Mouse (Mus musculus): ENCODE measurements at regions not wholly inside any gene's neighbourhood (a gene's known extent, or its start where the extent isn't known, plus 50 kb on each side); places are given as distances from the start of the nearest gene placed in this dataset.
"Not testable (repeated sequence)": the region's sequence is repeated elsewhere in the genome, so short reads cannot be mapped to it uniquely, and the experiment has no call there.

DNA sequence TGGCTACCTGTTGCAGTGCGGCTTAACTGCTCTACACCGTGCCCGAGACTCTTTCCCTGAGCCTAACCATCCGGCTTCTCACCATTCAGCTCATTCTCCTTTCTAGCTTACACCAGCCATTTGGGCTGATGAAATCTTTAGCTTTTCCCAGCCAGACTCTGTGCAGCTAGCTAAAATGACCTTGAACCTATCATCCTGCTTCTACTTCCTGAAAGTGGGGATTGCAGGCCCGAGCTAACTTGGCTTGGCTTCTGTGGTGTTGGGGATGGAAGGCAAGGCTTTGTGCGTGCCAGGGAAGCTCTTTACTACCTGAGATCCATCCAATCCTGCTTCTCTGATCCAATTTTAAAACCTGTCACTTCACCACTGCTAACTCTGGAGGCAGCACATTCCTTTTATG lies 128.3 kb downstream of the Kcnrg start:
- no peak for ATAC-seq (ENCODE audit: insufficient number of reproducible peaks, low FRiP score, low TSS enrichment, low read depth)
- WGBS = 72% methylated on average over 6 of the region's 6 CpGs
- H3K4me2 ChIP-seq = no peak overlapping the region
- H3K36me3 ChIP-seq = no peaks in the 10 kb centered on the region
- peaks cover 10% of the 10 kb centered on the region for H3K4me1 ChIP-seq
- H3K4me3 ChIP-seq = no peak overlapping the region
- no peak overlapping the region for H3K27ac ChIP-seq
- H3K9me3 ChIP-seq = no peaks in the 10 kb centered on the region
- no peak overlapping the region for H3K9ac ChIP-seq
- H3K27me3 ChIP-seq = no peaks in the 10 kb centered on the region

DNA sequence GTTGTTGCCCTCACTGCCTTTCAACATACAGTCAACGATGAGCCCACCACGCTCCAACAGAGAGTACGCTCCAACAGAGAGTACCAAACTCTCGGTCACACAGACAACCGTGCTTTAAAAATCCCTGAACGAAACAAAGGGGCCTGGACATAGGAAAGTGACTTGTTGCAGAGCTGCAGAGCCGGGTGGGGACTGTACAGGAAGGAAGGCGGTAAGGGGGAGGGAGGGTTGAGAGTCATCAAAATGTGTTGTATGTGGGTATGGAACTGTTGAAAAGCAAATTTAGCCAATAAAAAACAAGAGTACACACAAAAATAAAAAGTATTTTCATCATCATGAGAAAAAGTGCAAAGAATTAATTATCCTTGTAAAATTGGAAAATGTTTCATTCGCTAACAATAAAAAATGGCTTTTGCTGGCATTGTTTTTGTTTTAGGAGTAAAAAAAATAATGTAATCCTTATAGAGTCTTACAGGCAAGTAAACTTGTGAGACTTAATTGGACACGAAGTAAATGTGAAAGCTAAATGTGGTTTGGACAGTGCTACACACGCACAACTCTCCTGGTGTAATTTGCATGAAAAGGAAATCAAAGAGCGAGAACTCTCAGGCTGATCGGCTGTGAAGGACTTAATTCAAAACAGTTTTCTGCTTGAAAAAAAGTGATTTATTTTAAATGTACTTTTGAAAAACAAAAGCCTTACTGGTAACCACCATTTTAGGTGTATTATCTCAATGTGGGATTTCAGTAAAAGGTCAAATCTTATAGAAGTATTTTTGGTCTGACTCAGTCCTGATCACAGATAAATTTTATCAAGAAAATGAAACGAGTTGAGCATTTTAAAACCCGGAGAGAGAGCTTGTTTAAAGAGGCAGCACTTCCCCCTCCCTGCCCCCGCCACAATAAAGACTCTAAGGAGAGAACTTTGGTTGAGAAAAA lies 129.4 kb downstream of the Kcnrg start:
- Histone ChIP-seq H3K4me3 (no peak overlapping the region), H3K9ac (no peak overlapping the region), H3K36me3 (no peaks in the 10 kb centered on the region), H3K4me1 (peaks cover 10% of the 10 kb centered on the region), H3K27me3 (no peaks in the 10 kb centered on the region), H3K27ac (no peak overlapping the region), H3K4me2 (no peak overlapping the region), H3K9me3 (no peaks in the 10 kb centered on the region)
- no peak for ATAC-seq (ENCODE audit: insufficient number of reproducible peaks, low FRiP score, low TSS enrichment, low read depth)
- WGBS = 28% methylated on average over 16 of the region's 16 CpGs

DNA sequence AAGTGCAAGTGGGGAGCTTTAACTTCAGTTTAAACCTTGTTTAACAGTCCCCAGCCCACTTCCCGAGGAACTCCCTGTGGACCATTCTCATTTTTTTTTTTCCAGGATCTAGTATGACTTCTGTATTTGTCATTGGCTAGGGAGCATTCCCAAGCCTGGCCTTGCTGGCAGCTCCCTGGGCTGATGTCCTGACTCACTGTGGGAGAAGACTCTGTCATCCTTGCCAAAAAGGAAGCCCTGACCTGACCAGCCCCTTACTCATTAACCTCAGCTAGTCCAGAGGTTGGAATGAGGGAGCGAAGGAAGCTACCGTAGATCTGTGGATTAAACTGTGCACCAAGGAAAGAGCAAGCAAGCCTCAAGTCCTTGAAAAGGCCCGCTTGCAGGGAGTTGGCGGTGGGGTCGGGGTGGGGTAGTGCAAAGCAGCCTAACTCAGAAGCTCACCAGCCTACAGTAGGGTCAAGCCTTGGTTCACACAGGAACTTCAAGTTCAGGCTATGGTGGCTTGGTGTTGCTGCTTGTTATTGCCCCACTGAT lies 130.3 kb downstream of the Kcnrg start:
- Histone ChIP-seq H3K27ac (no peak overlapping the region), H3K4me2 (no peak overlapping the region)
- no peak for ATAC-seq (ENCODE audit: insufficient number of reproducible peaks, low FRiP score, low TSS enrichment, low read depth)

DNA sequence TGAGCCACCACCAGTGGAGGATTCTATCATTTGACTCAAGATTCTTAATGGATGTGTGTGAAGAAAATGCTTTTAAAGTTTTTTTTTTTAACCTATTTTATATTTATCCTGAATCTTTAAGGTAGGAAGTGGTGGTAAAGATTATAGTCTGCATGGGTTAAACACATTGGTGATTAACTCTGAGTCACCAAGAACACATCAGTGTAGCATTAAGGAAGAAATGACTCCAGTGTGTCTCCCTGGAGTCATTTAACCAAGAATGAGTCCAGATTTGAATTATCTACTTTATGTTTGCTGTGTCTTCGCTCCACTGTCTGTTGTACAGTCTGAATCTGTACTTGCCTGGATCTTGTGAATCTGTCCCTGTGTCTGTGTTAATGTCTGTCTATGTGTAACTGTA lies 132.2 kb downstream of the Kcnrg start:
- H3K27ac ChIP-seq = no peak overlapping the region
- H3K4me3 ChIP-seq = no peak overlapping the region
- H3K9me3 ChIP-seq = no peaks in the 10 kb centered on the region
- ATAC-seq (ENCODE audit: insufficient number of reproducible peaks, low FRiP score, low TSS enrichment, low read depth) = no peak
- no peak overlapping the region for H3K4me2 ChIP-seq
- WGBS = 84% methylated on average over 1 of the region's 1 CpGs
- no peak overlapping the region for H3K9ac ChIP-seq
- H3K36me3 ChIP-seq = no peaks in the 10 kb centered on the region
- H3K4me1 ChIP-seq = peaks cover 10% of the 10 kb centered on the region
- H3K27me3 ChIP-seq = no peaks in the 10 kb centered on the region

More for the DNA sequence above, 130.3 kb downstream of the Kcnrg start:
- H3K4me3 ChIP-seq = no peak overlapping the region
- no peaks in the 10 kb centered on the region for H3K9me3 ChIP-seq
- no peaks in the 10 kb centered on the region for H3K27me3 ChIP-seq
- H3K4me1 ChIP-seq = peaks cover 10% of the 10 kb centered on the region
- WGBS = 73% methylated on average over 6 of the region's 6 CpGs
- H3K36me3 ChIP-seq = no peaks in the 10 kb centered on the region
- H3K9ac ChIP-seq = no peak overlapping the region

DNA sequence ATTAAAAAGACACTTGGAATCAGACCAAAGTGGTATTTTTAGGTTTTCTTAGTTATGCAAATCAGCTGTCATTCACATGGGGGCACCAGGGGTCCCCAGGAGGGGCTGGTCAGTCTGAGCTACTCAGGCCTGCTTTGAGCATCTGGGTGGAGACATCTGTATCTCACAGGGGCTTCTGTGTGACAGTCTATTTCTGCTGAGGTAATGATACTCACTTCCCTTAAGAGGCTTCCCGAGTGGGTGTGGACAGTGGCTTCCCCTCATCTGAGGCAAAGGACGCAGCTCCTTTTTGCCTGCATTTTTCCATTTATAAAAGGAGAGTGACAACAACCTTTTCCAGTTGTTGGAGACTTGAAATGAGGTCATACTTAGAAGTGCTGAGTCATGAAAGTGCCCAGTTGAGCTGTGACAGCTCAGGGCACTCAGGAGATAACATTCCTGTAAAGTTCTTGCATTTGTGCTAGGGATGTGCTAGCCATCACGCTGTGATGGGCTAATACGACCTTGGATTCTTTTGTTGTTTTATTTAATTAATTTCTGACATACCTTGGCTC lies 136.7 kb downstream of the Kcnrg start:
- no peak overlapping the region for H3K4me3 ChIP-seq
- H3K9me3 ChIP-seq = no peaks in the 10 kb centered on the region
- H3K9ac ChIP-seq = no peak overlapping the region
- H3K27me3 ChIP-seq = no peaks in the 10 kb centered on the region
- no peaks in the 10 kb centered on the region for H3K4me1 ChIP-seq
- H3K4me2 ChIP-seq = no peak overlapping the region
- 45% methylated on average over 4 of the region's 4 CpGs for WGBS
- H3K36me3 ChIP-seq = no peaks in the 10 kb centered on the region
- no peak for ATAC-seq (ENCODE audit: insufficient number of reproducible peaks, low FRiP score, low TSS enrichment, low read depth)
- H3K27ac ChIP-seq = no peak overlapping the region

DNA sequence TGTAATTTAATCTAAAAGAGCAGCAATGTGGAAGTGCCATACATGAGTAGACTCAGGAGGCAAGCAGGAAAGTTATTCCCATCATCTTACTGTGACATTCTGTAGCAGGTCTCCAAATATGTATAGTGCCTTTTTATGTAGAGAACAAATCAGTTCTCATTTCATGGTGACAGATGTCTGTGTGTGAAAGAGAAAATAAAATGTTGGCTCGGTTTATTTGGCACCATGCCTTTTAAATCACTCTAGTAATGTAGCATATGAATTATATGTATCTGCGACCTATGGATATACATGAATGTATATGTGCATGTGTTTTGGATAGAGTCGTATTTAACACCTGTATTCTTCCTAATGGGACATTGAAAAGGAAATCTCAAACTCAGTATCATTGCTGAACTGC lies 146.2 kb downstream of the Kcnrg start:
- H3K9ac ChIP-seq = no peak overlapping the region
- WGBS = 70% methylated on average over 3 of the region's 3 CpGs

DNA sequence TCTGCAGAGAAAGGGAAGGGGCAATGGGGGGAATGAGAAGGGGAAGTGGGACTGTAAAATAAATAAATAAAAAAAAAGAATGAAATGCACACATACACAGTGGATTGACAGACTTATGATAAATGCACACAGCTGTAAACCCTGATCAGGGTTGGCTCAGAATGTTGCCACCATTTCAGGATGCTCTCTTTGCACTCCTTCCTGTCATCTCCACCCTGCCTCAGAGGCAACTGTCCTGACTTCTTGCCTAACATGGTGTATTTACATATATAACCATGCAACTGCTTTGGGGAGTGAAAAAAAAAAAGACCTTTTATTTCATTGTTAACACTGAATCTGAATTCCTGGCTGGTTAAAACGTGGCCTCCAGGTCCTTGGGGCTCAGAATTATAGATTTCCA lies 149.4 kb downstream of the Kcnrg start:
- H3K9ac ChIP-seq = no peak overlapping the region
- no peak for ATAC-seq (ENCODE audit: insufficient number of reproducible peaks, low FRiP score, low TSS enrichment, low read depth)
- no peaks in the 10 kb centered on the region for H3K27me3 ChIP-seq
- no peaks in the 10 kb centered on the region for H3K36me3 ChIP-seq
- 0 out of 2 replicates have a peak overlapping the region, but pooled peaks have one; percentile 33 for H3K4me2 ChIP-seq
- H3K9me3 ChIP-seq = no peaks in the 10 kb centered on the region
- 16% methylated on average over 1 of the region's 1 CpGs for WGBS
- 0 out of 2 replicates have a peak overlapping the region, but pooled peaks have one; percentile 48 for H3K27ac ChIP-seq
- no peak overlapping the region for H3K4me3 ChIP-seq
- H3K4me1 ChIP-seq = peaks cover 7% of the 10 kb centered on the region; the same call in 1 of the 2 replicates

More for the DNA sequence above, 146.2 kb downstream of the Kcnrg start:
- Histone ChIP-seq H3K27ac (no peak overlapping the region), H3K4me3 (no peak overlapping the region), H3K4me1 (peaks cover 7% of the 10 kb centered on the region; the same call in 1 of the 2 replicates), H3K36me3 (no peaks in the 10 kb centered on the region), H3K27me3 (no peaks in the 10 kb centered on the region), H3K9me3 (no peaks in the 10 kb centered on the region), H3K4me2 (no peak overlapping the region)
- no peak for ATAC-seq (ENCODE audit: insufficient number of reproducible peaks, low FRiP score, low TSS enrichment, low read depth)

DNA sequence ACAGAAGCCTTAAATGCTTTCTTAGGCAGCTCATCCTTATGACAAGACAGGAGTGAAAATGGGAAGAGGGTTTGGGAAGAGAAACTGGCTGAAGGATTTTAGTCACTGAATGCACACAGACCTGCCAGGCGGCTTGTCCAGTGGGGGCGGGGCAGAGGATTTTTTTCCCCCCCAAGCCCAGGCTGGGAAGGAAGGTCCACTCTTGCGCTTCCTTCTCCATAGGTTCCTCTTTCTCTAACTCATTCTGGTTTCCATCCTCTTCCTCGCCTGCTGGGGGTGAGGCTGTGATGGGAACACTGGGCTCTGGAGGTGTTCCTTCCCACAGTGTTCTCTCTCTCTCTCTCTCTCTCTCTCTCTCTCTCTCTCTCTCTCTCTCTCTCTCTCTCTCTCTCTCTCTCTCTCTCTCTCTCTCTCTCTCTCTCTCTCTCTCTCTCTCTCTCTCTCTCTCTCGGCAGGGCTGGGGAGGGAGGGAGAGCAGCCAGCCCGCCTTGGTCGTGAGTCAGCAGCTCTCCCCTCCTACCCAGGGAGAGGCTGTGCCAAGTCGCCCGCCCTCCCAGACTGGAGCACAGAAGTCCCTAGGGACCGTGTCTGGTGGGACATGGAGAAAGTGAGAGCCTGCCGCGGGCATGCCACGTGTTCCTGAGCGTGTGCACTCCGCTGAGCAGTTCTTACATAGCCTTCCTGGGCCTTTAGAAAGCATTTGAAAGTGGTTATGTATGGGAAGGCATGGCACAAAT lies 150.0 kb downstream of the Kcnrg start:
- H3K4me3 ChIP-seq = peak overlapping the region; percentile 18
- no peak overlapping the region for H3K9ac ChIP-seq
- H3K4me1 ChIP-seq = peaks cover 7% of the 10 kb centered on the region; the same call in 1 of the 2 replicates
- peak; percentile 69; the same call in 1 of the 2 replicates for ATAC-seq (ENCODE audit: insufficient number of reproducible peaks, low FRiP score, low TSS enrichment, low read depth)
- no peaks in the 10 kb centered on the region for H3K27me3 ChIP-seq
- peak overlapping the region; percentile 70 for H3K27ac ChIP-seq
- no peaks in the 10 kb centered on the region for H3K36me3 ChIP-seq
- H3K4me2 ChIP-seq = peak overlapping the region; percentile 33
- H3K9me3 ChIP-seq = no peaks in the 10 kb centered on the region
- WGBS = 6% methylated on average over 12 of the region's 15 CpGs

DNA sequence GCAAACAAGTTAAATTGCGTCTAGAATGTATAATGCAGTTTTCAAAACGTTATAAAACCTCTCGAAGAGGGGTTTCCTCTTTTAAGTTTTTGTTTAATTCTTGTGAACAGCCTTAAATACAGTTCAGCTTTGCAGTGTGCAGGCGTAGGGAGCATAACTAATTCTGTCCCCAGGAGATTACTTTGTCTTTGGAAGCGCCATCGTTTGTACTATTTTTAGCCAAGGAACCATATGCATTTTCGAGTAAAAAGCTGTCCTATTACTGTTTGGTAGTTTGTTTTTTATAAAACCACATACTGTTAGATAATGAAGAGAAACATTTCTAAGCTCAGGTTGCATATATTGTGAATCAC lies 150.5 kb downstream of the Kcnrg start:
- Histone ChIP-seq H3K36me3 (no peaks in the 10 kb centered on the region), H3K27me3 (no peaks in the 10 kb centered on the region), H3K9me3 (no peaks in the 10 kb centered on the region), H3K9ac (no peak overlapping the region), H3K4me3 (peak overlapping the region; percentile 18; the same call in 1 of the 2 replicates), H3K27ac (peak overlapping the region; percentile 70), H3K4me2 (peak overlapping the region; percentile 33), H3K4me1 (peaks cover 7% of the 10 kb centered on the region; the same call in 1 of the 2 replicates)
- no peak for ATAC-seq (ENCODE audit: insufficient number of reproducible peaks, low FRiP score, low TSS enrichment, low read depth)
- WGBS = 19% methylated on average over 7 of the region's 7 CpGs

DNA sequence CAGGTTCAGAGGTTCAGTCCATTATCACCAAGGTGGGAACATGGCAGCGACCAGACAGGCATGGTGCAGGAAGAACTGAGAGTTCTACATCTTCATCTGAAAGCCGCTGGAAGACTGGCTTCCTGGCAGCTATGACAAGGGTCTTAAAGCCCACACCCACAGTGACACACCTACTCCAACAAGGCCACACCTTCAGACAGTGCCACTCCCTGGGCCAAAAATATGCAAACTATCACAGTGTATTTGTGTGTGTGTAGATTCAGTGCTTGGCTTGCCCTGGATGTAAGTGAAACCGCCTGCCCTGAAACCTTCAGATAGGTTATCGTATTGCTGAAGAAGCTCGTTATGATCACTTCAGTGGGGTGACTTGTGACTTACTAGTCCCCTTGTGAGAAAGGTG lies 151.3 kb downstream of the Kcnrg start:
- Histone ChIP-seq H3K9me3 (no peaks in the 10 kb centered on the region), H3K27ac (no peak overlapping the region), H3K27me3 (no peaks in the 10 kb centered on the region), H3K4me3 (no peak overlapping the region), H3K4me1 (peaks cover 7% of the 10 kb centered on the region; the same call in 1 of the 2 replicates), H3K4me2 (no peak overlapping the region), H3K36me3 (no peaks in the 10 kb centered on the region), H3K9ac (no peak overlapping the region)
- 79% methylated on average over 5 of the region's 5 CpGs for WGBS
- no peak for ATAC-seq (ENCODE audit: insufficient number of reproducible peaks, low FRiP score, low TSS enrichment, low read depth)

DNA sequence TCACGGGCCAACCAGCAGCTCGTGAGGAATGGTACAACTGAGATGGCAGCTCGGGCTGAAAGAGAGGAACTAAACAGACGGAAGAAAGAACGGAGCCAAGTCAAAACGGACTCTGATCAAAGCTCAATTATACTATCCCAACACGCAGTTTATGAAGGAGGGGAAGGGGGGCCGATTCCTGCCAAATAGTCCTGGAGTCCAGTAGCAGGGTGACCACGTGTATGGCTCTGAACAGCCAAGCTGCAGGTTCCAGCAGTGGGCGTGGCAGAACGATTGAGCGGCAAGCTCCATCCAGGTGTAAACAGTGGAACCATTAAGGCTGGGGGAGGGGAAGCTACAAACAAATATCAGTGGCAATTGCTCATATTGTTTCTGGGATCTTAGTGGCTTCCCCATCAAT lies 152.9 kb downstream of the Kcnrg start:
- not testable (repeated sequence) for ATAC-seq (ENCODE audit: insufficient number of reproducible peaks, low FRiP score, low TSS enrichment, low read depth); H3K27me3 ChIP-seq; H3K36me3 ChIP-seq; H3K9ac ChIP-seq; H3K4me2 ChIP-seq; H3K9me3 ChIP-seq; H3K4me3 ChIP-seq; H3K27ac ChIP-seq; H3K4me1 ChIP-seq
- 75% methylated on average over 12 of the region's 12 CpGs for WGBS

Data from limb, embryonic 15.5 days (tissue).